Mouse (Mus musculus): ENCODE measurements around the gene Olfr1224-ps1. TPM values are rescaled to one million over a fixed set of nuclear protein-coding genes. Genes with fewer than 3 reads are reported as not detected.

The Olfr1224-ps1 gene
- not detected for polyA plus RNA-seq (2017; shearing (Covaris generic))

DNA sequence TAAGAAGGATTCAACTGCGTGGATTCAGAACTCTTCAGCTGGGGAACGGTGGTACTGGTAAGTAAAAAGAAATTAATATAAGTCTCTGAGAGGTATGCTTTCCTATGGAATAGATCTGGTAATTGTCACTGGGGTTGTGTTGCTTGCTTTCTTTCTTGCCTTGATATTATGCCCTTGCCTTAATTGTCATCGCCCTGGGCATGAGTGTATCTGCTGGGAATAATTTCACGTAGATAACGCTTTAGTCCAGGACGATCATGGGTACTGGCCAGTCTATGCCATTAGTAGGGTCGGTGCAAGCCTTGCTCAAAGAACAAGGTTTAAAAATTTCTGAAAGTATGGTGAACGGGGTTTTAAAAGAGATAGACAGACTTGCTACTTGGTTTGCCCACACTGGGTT is at the start of gene Olfr1224-ps1:
Gene Olfr1224-ps1 (minus strand): TSS at position 101 of the 400 bp plus-strand sequence.

DNA sequence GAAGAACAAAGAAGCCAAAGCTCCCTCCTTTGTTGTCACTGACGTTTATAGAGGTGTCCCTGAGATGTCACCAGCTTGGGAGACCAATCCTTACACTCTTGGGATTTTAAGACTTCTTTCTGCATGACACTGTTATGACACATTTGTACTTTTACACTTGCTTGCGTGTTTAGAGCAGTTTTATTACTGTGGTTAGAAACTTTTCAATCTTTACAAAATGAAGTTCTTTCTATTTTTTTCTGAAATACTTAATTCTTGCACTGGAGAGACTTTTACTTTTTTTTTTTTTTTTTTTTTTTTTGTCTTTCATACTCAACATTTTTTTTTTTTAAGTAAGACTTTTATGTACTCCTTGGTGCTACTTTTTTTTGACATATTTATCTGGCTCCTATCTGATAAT is 36.1 kb upstream of the Olfr1224-ps1 start, which contains the start of gene Olfr1226:
Gene Olfr1226 (minus strand): TSS at position 101 of the 400 bp plus-strand sequence.

DNA sequence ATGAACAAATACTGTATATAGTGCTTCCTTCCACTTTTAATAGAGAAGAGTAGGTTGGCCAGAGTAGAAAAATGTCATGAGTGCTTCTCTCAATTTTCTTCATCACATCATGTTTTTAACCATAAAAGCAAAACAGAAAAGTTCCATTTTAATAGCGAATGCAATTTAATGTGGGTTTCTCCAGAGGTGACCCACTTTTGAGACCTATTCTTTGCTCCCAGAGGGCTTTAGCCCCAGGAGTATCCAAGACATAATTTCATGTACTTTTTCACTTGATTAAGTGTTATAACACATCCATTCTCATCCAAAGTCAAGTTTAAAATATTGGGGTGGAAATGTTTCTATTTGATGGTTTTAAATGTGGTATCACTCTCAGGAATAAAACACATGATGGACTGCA is 10.7 kb upstream of the Olfr1224-ps1 start, which contains the start of gene Olfr1225:
Gene Olfr1225 (minus strand): TSS at position 101 of the 400 bp plus-strand sequence.

DNA sequence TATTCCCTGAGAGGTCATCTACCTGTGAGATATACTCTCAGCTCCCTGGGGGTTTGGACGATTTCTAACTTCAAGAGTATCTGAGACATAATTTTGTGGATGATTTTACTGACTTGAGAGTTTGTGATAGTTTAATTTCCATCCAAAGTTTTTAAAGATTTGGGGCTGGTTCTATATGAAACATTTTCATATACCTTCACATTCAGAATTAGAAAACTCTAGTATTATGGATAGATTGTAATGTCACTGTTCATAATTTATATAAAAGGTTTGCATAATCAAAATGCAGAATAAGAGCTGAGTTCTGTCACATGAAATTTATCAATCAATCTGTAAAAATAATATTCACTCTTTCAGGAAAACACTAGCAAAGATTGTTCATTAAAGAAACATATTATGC is 12.4 kb downstream of the Olfr1224-ps1 start, which contains the start of gene Olfr1223:
Gene Olfr1223 (minus strand): TSS at position 101 of the 400 bp plus-strand sequence.

DNA sequence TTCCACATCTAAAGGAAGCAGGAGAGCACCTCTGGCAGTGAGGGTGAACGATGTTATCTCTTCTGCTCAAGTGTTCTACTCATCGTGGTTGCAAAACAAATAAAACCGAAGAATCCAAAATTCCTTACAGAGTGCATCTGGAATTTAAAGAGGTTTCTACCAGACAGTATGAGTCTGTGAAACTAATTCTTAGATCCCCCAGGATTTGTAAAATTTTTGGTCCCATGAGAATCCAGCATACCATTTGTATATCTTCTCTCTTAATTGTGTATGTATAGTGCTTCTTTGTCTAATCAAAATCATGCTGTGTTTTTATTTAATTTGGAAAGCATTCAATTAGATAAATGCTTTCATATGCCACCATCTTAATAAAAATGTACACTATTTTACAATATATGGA is 30.9 kb downstream of the Olfr1224-ps1 start, which contains the start of gene Olfr1222:
Gene Olfr1222 (minus strand): TSS at position 101 of the 400 bp plus-strand sequence.

DNA sequence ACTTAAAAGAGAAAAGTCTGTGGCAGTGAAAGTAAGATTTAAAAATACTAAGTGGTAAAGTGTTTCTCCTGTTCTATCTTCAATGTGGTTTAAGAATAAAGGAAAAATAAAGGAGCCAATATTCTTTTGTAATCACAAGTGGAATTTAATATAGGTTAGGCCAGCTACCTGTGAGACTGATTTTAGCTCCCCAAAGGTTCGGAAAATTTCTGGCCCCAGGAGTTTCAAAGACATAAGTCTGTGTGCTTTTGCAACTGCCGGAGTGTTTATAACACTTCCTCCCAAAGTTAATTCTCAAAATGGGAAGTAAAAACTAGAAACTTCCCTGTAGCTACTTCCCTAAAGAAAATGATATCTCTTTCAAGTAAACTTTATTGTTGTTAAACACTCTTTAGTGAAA is 46.7 kb downstream of the Olfr1224-ps1 start, which contains the start of gene Olfr1221:
Gene Olfr1221 (minus strand): TSS at position 101 of the 400 bp plus-strand sequence.

DNA sequence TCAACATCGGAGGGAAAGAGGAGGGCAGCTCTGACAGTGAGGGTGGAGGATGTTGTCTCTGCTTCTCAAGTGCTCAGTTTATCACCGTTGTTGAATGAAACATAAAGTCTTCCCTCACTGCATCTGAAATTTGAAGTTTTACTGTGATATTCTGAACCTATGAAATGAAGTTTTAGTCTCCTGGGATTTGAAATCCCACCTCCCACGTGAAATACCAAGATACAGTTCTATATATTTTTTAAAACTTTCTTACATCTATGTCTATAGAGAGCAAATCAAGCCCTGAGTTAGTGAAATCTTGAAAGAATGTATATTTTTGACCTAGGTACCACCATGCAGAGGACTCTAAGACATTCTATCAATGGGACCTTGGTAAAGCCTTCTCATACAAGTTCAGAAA is 57.2 kb downstream of the Olfr1224-ps1 start, which contains the start of gene Olfr1220:
Gene Olfr1220 (minus strand): TSS at position 101 of the 400 bp plus-strand sequence.

Other genes with a start within 250 kb of the Olfr1224-ps1 start
- not detected for gene Olfr1209, start 248.9 kb downstream of the Olfr1224-ps1 start, polyA plus RNA-seq (2017; shearing (Covaris generic))
- not detected for gene Olfr1211, start 226.0 kb downstream of the Olfr1224-ps1 start, polyA plus RNA-seq (2017; shearing (Covaris generic))
- gene Olfr1212, start 210.1 kb downstream of the Olfr1224-ps1 start, polyA plus RNA-seq (2017; shearing (Covaris generic)), result not detected
- gene Gm13762, start 183.8 kb downstream of the Olfr1224-ps1 start, polyA plus RNA-seq (2017; shearing (Covaris generic)), result not detected
- gene Olfr1214, start 171.4 kb downstream of the Olfr1224-ps1 start, polyA plus RNA-seq (2017; shearing (Covaris generic)), result not detected
- gene Olfr1215, start 157.1 kb downstream of the Olfr1224-ps1 start, polyA plus RNA-seq (2017; shearing (Covaris generic)), result 0.15 TPM
- not detected for gene Olfr1216, start 145.8 kb downstream of the Olfr1224-ps1 start, polyA plus RNA-seq (2017; shearing (Covaris generic))
- not detected for gene Olfr1217, start 132.0 kb downstream of the Olfr1224-ps1 start, polyA plus RNA-seq (2017; shearing (Covaris generic))
- gene Olfr1218, start 102.9 kb downstream of the Olfr1224-ps1 start, polyA plus RNA-seq (2017; shearing (Covaris generic)), result not detected
- not detected for gene Olfr1219, start 80.6 kb downstream of the Olfr1224-ps1 start, polyA plus RNA-seq (2017; shearing (Covaris generic))
- 0.15 TPM for gene Olfr1220, start 57.3 kb downstream of the Olfr1224-ps1 start, polyA plus RNA-seq (2017; shearing (Covaris generic))
- not detected for gene Olfr1221, start 46.8 kb downstream of the Olfr1224-ps1 start, polyA plus RNA-seq (2017; shearing (Covaris generic))
- not detected for gene Olfr1222, start 31.0 kb downstream of the Olfr1224-ps1 start, polyA plus RNA-seq (2017; shearing (Covaris generic))
- not detected for gene Olfr1223, start 12.5 kb downstream of the Olfr1224-ps1 start, polyA plus RNA-seq (2017; shearing (Covaris generic))
- not detected for gene Olfr1225, start 10.6 kb upstream of the Olfr1224-ps1 start, polyA plus RNA-seq (2017; shearing (Covaris generic))
- gene Olfr1226, start 36.0 kb upstream of the Olfr1224-ps1 start, polyA plus RNA-seq (2017; shearing (Covaris generic)), result 0.10 TPM
- not detected for gene Olfr1228, start 90.0 kb upstream of the Olfr1224-ps1 start, polyA plus RNA-seq (2017; shearing (Covaris generic))
- not detected for gene Olfr1229, start 123.9 kb upstream of the Olfr1224-ps1 start, polyA plus RNA-seq (2017; shearing (Covaris generic))
- not detected for gene Olfr1230, start 133.2 kb upstream of the Olfr1224-ps1 start, polyA plus RNA-seq (2017; shearing (Covaris generic))
- not detected for gene Olfr1231, start 143.0 kb upstream of the Olfr1224-ps1 start, polyA plus RNA-seq (2017; shearing (Covaris generic))
- not detected for gene Olfr1232, start 165.6 kb upstream of the Olfr1224-ps1 start, polyA plus RNA-seq (2017; shearing (Covaris generic))
- 0.11 TPM for gene Olfr1233, start 178.3 kb upstream of the Olfr1224-ps1 start, polyA plus RNA-seq (2017; shearing (Covaris generic))
- gene Olfr1234, start 200.8 kb upstream of the Olfr1224-ps1 start, polyA plus RNA-seq (2017; shearing (Covaris generic)), result not detected
- gene Olfr1238, start 245.6 kb upstream of the Olfr1224-ps1 start, polyA plus RNA-seq (2017; shearing (Covaris generic)), result not detected